Mouse (Mus musculus) bone marrow, adult 2 months (tissue): Measurements from ENCODE around the gene Tanc2.

ENCODE experiments used
- CTCF ChIP-seq: fragments of 200-500 bp; IDR thresholded peaks from 2 replicates; pipeline ENCODE4 v1.5.1; 2011; ENCODE audit warnings: low read length, control low read depth; ENCODE audit not compliant: control insufficient read depth, insufficient read depth
- POLR2A ChIP-seq: fragments of 200-500 bp; IDR thresholded peaks from 2 replicates; pipeline ENCODE4 v1.6.1; 2011; ENCODE audit warnings: low read depth, mild to moderate bottlenecking, control low read depth, low read length, borderline replicate concordance; ENCODE audit not compliant: control insufficient read depth

DNA sequence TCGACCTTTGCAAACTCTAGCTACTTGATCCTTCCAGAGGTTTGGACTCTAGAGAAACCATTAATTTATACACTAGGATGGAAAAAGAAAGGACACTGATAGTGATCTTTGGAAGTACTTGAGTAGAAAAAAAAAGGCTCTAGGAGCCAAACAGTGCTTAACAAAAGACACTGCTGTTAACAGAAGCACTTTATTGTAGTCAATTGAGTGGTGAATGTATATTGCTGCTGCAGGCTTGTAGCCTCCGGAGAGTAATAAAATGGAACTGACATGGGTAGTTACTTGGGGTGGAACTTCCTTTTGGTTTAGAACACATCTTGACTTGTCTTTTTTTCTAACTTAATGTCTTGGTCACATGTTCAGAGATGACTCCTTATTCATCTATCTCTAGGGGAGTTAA, 319.8 kb downstream of the Tanc2 start:
- no peak for TF ChIP-seq CTCF
- TF ChIP-seq POLR2A: no peak
